Mouse (Mus musculus): ENCODE data around the gene Dab2. TPM values are rescaled to one million over a fixed set of nuclear protein-coding genes. Genes with fewer than 3 reads are reported as not detected.

Dab2 gene
- 0.02 TPM in 1 of 2 replicates, not detected in the other for polyA plus RNA-seq (2012)

- Histone ChIP-seq H3K36me3 (ENCODE audit: control insufficient read depth) (no peaks in the 10 kb centered on the region), H3K9me3 (ENCODE audit: control insufficient read depth, low read length) (no peaks in the 10 kb centered on the region), H3K27me3 (ENCODE audit: control insufficient read depth) (no peaks in the 10 kb centered on the region), H3K4me1 (ENCODE audit: control insufficient read depth) (no peaks in the 10 kb centered on the region), H3K4me3 (replicated peaks) (no peak within 1 kb of the TSS)
- TF ChIP-seq TAL1 (IDR thresholded peaks at IDR 0.05; ENCODE audit: low read length) (no peak), GATA1 (IDR thresholded peaks at IDR 0.05; ENCODE audit: low read length) (no peak)
Observed at GRCm38 (mm10) chr15:6299554-6299953, at the start of gene Dab2. Dab2 (plus strand) TSS chr15:6299788.

GRCm38 (mm10) chr15:6253471-6253870, 46.1 kb upstream of the Dab2 start:
- no peak for TF ChIP-seq TAL1 (IDR thresholded peaks at IDR 0.05; ENCODE audit: low read length)
- TF ChIP-seq GATA1 (IDR thresholded peaks at IDR 0.05; ENCODE audit: low read length), result no peak
- no peaks in the 10 kb centered on the region for H3K36me3 ChIP-seq (ENCODE audit: control insufficient read depth)
- H3K9me3 ChIP-seq (ENCODE audit: control insufficient read depth, low read length), result no peaks in the 10 kb centered on the region
- H3K4me3 ChIP-seq (replicated peaks), result no peak overlapping the region
- H3K27me3 ChIP-seq (ENCODE audit: control insufficient read depth), result no peaks in the 10 kb centered on the region
- H3K4me1 ChIP-seq (ENCODE audit: control insufficient read depth), result no peaks in the 10 kb centered on the region

DNA sequence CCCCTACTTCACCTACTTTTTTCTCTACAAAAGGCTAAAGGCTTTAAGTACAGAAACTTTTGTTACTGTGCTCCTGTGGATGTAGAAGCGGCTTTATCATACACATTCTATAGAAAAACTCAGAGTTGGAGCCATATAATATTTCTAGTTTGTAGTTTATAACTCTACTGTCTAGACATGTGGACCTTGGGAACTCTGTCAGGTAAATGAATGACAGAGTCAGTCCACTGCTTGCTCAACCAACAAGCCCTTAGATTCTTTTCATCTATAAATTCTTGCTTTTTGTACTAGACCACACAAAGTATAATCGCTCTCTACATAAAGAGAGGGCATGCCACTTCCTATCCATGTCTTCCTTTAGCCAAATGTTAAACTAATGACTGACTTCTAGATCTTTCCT, 45.2 kb upstream of the Dab2 start:
- Histone ChIP-seq H3K9me3 (ENCODE audit: control insufficient read depth, low read length) (no peaks in the 10 kb centered on the region), H3K4me3 (replicated peaks) (no peak overlapping the region), H3K27me3 (ENCODE audit: control insufficient read depth) (no peaks in the 10 kb centered on the region), H3K4me1 (ENCODE audit: control insufficient read depth) (no peaks in the 10 kb centered on the region), H3K36me3 (ENCODE audit: control insufficient read depth) (no peaks in the 10 kb centered on the region)
- TF ChIP-seq TAL1 (IDR thresholded peaks at IDR 0.05; ENCODE audit: low read length) (no peak), GATA1 (IDR thresholded peaks at IDR 0.05; ENCODE audit: low read length) (no peak)

- no peak for TF ChIP-seq GATA1 (IDR thresholded peaks at IDR 0.05; ENCODE audit: low read length)
Observed at GRCm38 (mm10) chr15:6257049-6257448, 42.5 kb upstream of the Dab2 start.

DNA sequence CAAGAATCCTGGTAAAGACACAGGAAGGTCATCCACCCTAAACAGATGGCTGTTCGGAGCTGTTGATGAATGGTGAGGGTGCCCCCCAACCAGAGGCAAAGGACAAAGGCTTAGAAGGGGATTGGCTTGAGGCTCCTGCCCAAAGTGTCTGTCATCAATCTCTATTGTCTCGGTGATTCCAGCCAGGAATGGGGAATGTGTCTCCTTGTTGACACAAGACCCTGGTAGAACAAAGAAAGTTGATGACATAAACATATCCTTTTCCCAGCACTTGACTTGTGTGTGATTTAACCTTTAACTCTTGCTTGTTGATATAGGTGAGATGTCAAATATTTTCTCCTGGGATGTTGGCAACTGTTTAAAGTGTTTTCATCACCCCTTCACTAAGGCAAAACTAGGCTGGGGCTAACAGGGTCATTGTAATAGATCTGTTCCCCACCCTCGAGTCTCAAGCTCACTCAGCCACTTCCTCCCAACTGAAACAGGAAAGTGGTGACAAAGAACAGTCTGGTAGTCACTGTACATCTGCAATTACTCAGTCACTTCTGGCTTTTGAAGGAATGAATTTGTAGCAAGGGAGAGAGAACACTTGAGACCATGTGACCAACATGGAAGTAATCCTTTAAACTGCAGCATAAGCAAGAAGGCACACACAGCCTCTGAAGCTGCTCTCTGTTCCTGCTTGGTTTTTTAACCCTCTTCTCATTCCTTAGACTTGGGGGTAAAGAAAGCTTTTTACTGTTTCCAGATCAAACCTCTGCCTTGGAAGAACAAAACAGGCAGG, 39.4 kb upstream of the Dab2 start:
- Histone ChIP-seq H3K4me3 (replicated peaks) (no peak overlapping the region), H3K9me3 (ENCODE audit: control insufficient read depth, low read length) (no peaks in the 10 kb centered on the region), H3K27me3 (ENCODE audit: control insufficient read depth) (no peaks in the 10 kb centered on the region), H3K4me1 (ENCODE audit: control insufficient read depth) (no peaks in the 10 kb centered on the region), H3K36me3 (ENCODE audit: control insufficient read depth) (no peaks in the 10 kb centered on the region)
- no peak for TF ChIP-seq TAL1 (IDR thresholded peaks at IDR 0.05; ENCODE audit: low read length)
- TF ChIP-seq GATA1 (IDR thresholded peaks at IDR 0.05; ENCODE audit: low read length), result no peak

More at GRCm38 (mm10) chr15:6257049-6257448, 42.5 kb upstream of the Dab2 start:
- Histone ChIP-seq H3K9me3 (ENCODE audit: control insufficient read depth, low read length) (no peaks in the 10 kb centered on the region), H3K4me1 (ENCODE audit: control insufficient read depth) (no peaks in the 10 kb centered on the region), H3K4me3 (replicated peaks) (no peak overlapping the region), H3K27me3 (ENCODE audit: control insufficient read depth) (no peaks in the 10 kb centered on the region), H3K36me3 (ENCODE audit: control insufficient read depth) (no peaks in the 10 kb centered on the region)

DNA sequence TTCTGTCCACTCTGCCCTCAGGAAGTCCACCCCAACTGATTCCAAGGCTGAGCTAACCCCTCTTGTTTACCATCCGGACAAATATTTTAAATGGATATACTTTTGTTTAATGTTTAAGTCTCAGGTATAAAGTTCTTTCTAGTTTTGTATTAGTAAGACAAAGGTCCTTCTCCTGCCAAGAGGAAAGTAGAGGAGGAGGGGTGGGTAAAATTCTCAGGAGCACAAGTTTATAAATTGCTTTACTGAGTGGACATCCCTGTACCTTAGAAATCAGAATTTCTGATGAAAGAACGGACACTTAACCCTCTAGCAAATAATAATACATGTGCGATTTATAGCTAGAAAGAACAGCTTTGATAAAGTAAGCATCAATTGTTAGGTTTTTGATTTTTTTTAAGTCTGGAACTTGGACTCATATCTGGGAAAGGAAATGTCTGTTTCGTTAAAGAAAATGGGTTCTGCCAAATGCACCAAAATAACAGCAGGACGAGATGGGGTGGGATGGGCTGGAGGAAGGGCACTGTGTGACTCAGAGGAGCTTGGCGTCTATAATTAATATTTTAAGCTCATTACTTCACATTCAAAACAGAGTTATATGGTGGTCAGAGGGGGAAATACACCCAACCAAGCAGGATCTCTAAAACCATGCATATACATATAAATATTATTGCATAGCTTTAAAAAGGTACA, 38.7 kb upstream of the Dab2 start:
- TF ChIP-seq GATA1 (IDR thresholded peaks at IDR 0.05; ENCODE audit: low read length) (no peak), TAL1 (IDR thresholded peaks at IDR 0.05; ENCODE audit: low read length) (no peak)
- H3K36me3 ChIP-seq (ENCODE audit: control insufficient read depth), result no peaks in the 10 kb centered on the region
- H3K27me3 ChIP-seq (ENCODE audit: control insufficient read depth), result no peaks in the 10 kb centered on the region
- H3K4me1 ChIP-seq (ENCODE audit: control insufficient read depth), result no peaks in the 10 kb centered on the region
- H3K9me3 ChIP-seq (ENCODE audit: control insufficient read depth, low read length), result no peaks in the 10 kb centered on the region
- H3K4me3 ChIP-seq (replicated peaks), result no peak overlapping the region

DNA sequence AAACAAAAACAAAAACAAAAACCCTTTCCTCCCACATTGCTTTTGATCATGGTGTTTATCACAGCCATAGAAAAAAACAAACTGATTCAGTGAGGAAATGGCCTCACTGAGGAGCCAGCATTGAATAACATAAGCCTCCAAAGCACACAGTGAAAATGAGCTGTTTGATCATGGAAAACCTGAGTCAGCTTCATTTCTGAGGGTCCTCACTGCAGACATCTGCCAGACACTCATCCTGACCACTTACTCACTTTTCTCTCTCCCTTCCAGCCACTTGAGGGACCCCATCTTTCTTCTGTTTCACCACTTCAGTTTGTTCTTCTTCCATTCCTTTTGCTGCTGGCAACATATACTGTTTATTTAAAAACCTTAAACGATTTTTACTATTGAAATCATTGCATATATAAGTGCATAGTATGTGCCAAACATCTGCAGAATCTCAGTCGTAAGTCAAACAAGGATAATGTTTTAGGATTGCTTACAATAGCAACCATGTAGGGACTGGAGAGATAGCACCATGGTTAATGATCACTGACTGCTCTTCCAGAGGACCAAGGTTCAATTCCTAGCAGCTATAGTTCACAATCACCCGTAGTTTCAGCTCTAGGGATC, 32.3 kb upstream of the Dab2 start:
- Histone ChIP-seq H3K4me1 (ENCODE audit: control insufficient read depth) (no peaks in the 10 kb centered on the region), H3K27me3 (ENCODE audit: control insufficient read depth) (no peaks in the 10 kb centered on the region), H3K9me3 (ENCODE audit: control insufficient read depth, low read length) (no peaks in the 10 kb centered on the region), H3K4me3 (replicated peaks) (no peak overlapping the region), H3K36me3 (ENCODE audit: control insufficient read depth) (no peaks in the 10 kb centered on the region)
- no peak for TF ChIP-seq TAL1 (IDR thresholded peaks at IDR 0.05; ENCODE audit: low read length)
- no peak for TF ChIP-seq GATA1 (IDR thresholded peaks at IDR 0.05; ENCODE audit: low read length)

DNA sequence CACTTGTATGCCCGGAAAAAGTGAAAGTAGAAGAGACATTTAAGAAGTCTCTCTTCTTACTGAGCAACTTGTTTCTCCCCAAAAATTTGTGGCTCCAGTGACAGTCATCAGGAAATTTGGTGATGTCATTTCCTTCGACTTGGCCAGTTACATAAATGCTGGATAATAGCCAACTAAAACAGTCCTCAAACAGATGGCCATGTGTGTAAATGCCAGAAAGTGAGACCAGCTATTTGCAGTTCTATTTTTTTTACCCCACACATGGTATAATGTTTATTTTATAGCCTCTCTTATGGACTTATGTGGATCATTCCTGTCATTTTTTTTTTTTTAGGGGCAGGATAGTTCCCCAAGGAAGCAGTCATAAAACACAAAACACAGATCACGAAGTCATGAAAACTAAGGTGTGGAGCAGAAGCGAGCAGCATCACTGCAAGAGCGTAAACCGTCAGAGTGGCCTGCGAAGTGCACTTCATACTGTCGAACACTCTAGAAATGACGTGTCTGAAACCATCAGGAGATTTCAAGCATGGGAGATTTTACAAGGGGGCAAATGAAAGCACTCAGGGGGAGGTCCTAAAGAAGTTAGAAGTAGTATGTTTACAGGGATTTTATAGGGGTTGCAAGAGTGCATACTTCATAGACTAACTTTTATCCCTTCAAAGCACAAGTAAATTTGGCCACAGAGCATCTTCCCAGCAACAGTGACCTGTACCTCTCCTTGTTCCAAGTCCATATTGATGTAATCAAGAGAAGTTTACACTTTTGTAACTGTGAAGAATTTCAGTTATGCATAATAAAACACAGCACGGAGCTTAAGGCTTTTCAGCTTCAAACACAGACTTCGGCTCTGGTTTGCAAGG, 20.8 kb upstream of the Dab2 start:
- TF ChIP-seq TAL1 (IDR thresholded peaks at IDR 0.05; ENCODE audit: low read length) (no peak), GATA1 (IDR thresholded peaks at IDR 0.05; ENCODE audit: low read length) (no peak)
- no peaks in the 10 kb centered on the region for H3K4me1 ChIP-seq (ENCODE audit: control insufficient read depth)
- H3K36me3 ChIP-seq (ENCODE audit: control insufficient read depth), result no peaks in the 10 kb centered on the region
- H3K4me3 ChIP-seq (replicated peaks), result no peak overlapping the region
- no peaks in the 10 kb centered on the region for H3K9me3 ChIP-seq (ENCODE audit: control insufficient read depth, low read length)
- no peaks in the 10 kb centered on the region for H3K27me3 ChIP-seq (ENCODE audit: control insufficient read depth)

Measured in erythroblast, embryonic 14.5 days (primary cell).